Mouse (Mus musculus) liver, postnatal 0 days (tissue): Measurements from ENCODE around the gene Mark2.

ENCODE experiments used
- CTCF ChIP-seq: sonication (generic); IDR thresholded peaks from 2 replicates; pipeline ENCODE4 v1.5.1; 2016; ENCODE audit warnings: antibody characterized with exemption, low read depth
- EP300 ChIP-seq: IDR thresholded peaks from 2 replicates; pipeline ENCODE4 v1.6.1; 2016; ENCODE audit warnings: antibody characterized with exemption, low read depth, mild to moderate bottlenecking

DNA sequence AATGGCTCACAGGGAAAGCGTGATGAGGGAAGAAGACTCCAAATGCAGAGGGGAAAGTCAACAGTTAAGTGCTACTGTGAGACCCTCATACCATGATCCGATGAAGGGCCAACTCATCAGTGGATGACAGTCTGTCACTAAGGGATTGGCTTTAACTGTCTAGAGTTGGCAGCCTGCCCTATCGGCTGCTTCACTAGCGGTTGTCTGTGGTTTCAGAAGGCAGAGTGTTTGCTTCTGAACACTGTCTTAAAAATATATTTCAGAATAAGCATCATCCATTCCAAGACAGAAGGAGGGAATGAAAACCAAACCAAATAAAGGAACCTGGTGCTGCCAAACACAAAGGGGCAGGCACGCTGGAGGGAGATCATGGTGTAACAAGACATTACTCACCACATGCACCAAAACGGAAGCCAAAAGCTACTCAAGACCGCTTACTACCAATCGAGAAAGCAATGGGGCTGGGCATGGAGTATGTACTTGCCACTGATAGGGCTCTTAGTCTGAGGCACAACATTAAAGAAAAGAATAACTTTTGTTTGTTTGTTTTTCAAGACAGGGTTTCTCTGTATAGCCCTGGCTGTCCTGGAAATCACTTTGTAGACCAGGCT, 26.6 kb downstream of the Mark2 start:
- no peak for TF ChIP-seq CTCF
- no peak for TF ChIP-seq EP300
